Mouse (Mus musculus): Measurements from ENCODE around the gene Fgd4. TPM values are rescaled to one million over a fixed set of nuclear protein-coding genes. Genes with fewer than 3 reads are reported as not detected.
"Not testable (repeated sequence)": the region's sequence is repeated elsewhere in the genome, so short reads cannot be mapped to it uniquely, and the experiment has no call there.

Fgd4 gene
- polyA plus RNA-seq, 1 experiment from 2014 or later, result 2.7 TPM

DNA sequence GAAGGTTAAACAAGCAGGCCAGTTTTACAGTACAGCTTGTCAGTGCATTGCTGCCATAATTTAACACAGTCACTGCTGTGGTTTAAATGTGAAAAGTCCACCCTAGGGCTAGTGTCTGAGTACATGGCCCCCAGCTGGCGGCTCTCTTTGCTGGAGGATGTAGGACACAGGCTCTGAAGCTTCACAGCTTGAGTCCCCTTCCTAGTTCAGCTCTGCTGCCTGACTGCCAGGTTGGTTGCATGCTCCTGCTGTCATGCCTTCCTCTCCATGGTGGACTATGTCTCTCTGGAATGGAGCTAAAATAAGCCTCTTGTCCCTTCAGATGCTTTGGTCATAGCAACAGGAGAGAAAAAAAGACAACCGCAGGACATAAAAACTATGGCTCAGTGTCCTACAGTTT lies 46.3 kb downstream of the Fgd4 start:
- Histone ChIP-seq H3K36me3 (ENCODE audit: control insufficient read depth, insufficient read depth) (no peaks in the 10 kb centered on the region), H3K27ac (ENCODE audit: low read length) (no peak overlapping the region), H3K4me2 (ENCODE audit: low read depth, low read length) (no peak overlapping the region), H3K4me3 (ENCODE audit: low read depth, low read length) (no peak overlapping the region), H3K9me3 (replicated peaks; ENCODE audit: control insufficient read depth, low read length) (no peaks in the 10 kb centered on the region), H3K27me3 (ENCODE audit: control insufficient read depth, insufficient read depth, low read depth, low read length) (no peaks in the 10 kb centered on the region), H3K9ac (ENCODE audit: low read depth, low read length) (no peak overlapping the region), H3K4me1 (ENCODE audit: control insufficient read depth, low read depth, low read length) (no peaks in the 10 kb centered on the region)
- WGBS (ENCODE audit: insufficient replicate concordance), result 61% methylated on average over 2 of the region's 2 CpGs
- no peak for ATAC-seq (ENCODE audit: low read depth)

DNA sequence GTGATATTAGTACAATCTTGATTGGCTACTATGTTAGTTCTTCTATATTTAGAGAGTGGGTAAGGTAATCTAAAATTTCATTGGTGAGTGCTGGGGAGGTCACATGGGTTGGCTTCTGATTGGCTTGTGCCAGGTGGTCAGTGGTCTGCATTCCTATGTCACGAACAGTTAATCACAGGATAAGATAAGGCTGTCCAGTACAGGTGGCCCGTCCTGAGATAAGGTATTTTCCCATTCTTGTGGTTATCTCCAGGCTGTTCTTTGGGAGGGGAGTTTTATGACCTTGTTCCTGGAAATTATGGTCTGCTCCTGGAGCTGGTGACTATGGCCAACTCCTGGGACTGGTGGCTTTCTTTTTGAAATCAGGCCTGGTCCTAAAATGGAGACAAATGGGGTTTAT lies 48.2 kb downstream of the Fgd4 start:
- H3K9me3 ChIP-seq (replicated peaks; ENCODE audit: control insufficient read depth, low read length), result no peaks in the 10 kb centered on the region
- H3K27me3 ChIP-seq (ENCODE audit: control insufficient read depth, insufficient read depth, low read depth, low read length), result no peaks in the 10 kb centered on the region
- H3K27ac ChIP-seq (ENCODE audit: low read length), result no peak overlapping the region
- ATAC-seq (ENCODE audit: low read depth), result no peak
- no peaks in the 10 kb centered on the region for H3K36me3 ChIP-seq (ENCODE audit: control insufficient read depth, insufficient read depth)
- no peak overlapping the region for H3K4me2 ChIP-seq (ENCODE audit: low read depth, low read length)
- no peaks in the 10 kb centered on the region for H3K4me1 ChIP-seq (ENCODE audit: control insufficient read depth, low read depth, low read length)
- no peak overlapping the region for H3K4me3 ChIP-seq (ENCODE audit: low read depth, low read length)
- H3K9ac ChIP-seq (ENCODE audit: low read depth, low read length), result no peak overlapping the region
- 43% methylated on average over 2 of the region's 2 CpGs for WGBS (ENCODE audit: insufficient replicate concordance)

DNA sequence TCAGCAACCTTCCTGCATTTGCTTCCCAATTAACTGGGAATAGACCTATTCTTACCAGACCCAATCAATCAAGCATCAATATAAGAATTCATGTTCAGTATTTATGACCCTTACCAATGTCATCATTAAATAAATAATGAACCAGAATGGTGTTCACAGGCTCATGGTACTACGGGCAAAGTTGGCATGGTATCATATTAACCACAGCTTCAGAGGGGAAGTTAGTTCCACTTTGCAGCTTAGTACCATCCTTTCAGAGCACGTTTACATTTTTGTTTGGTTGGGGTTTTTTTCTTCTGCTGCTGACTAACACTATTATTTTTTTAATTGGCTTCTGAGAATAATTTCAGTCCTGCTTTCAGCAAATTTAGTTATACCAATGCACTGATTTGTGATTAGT lies 51.2 kb downstream of the Fgd4 start:
- Histone ChIP-seq H3K27me3 (ENCODE audit: control insufficient read depth, insufficient read depth, low read depth, low read length) (no peaks in the 10 kb centered on the region), H3K9me3 (replicated peaks; ENCODE audit: control insufficient read depth, low read length) (no peaks in the 10 kb centered on the region), H3K27ac (ENCODE audit: low read length) (no peak overlapping the region), H3K4me3 (ENCODE audit: low read depth, low read length) (no peak overlapping the region), H3K36me3 (ENCODE audit: control insufficient read depth, insufficient read depth) (no peaks in the 10 kb centered on the region), H3K4me2 (ENCODE audit: low read depth, low read length) (no peak overlapping the region), H3K4me1 (ENCODE audit: control insufficient read depth, low read depth, low read length) (no peaks in the 10 kb centered on the region), H3K9ac (ENCODE audit: low read depth, low read length) (no peak overlapping the region)
- WGBS (ENCODE audit: insufficient replicate concordance), result 53% methylated on average over 2 of the region's 2 CpGs
- ATAC-seq (ENCODE audit: low read depth), result no peak

DNA sequence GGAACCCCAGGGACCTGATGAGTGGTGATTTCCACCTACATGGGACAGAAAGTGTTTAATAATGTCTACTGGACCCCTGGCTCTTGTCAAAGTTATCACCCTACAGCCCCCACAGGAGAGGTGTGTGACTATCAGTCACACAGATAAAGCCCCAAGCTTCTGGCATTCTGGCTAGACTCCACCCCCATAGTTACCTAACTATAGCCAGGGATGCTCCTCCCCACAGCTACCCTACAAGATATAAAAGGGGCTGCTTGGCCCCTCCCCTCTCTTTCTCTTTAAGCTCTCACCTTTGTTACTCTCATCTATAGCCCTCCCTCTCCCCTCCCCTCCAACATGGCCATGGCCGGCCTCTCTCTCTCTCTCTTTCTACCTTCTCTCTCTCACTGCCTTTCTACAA lies 53.7 kb downstream of the Fgd4 start:
- H3K36me3 ChIP-seq (ENCODE audit: control insufficient read depth, insufficient read depth), result no peaks in the 10 kb centered on the region
- ATAC-seq (ENCODE audit: low read depth), result no peak
- no peaks in the 10 kb centered on the region for H3K9me3 ChIP-seq (replicated peaks; ENCODE audit: control insufficient read depth, low read length)
- H3K27me3 ChIP-seq (ENCODE audit: control insufficient read depth, insufficient read depth, low read depth, low read length), result no peaks in the 10 kb centered on the region
- no peak overlapping the region for H3K9ac ChIP-seq (ENCODE audit: low read depth, low read length)
- H3K4me1 ChIP-seq (ENCODE audit: control insufficient read depth, low read depth, low read length), result no peaks in the 10 kb centered on the region
- H3K27ac ChIP-seq (ENCODE audit: low read length), result no peak overlapping the region
- H3K4me3 ChIP-seq (ENCODE audit: low read depth, low read length), result no peak overlapping the region
- 64% methylated on average over 1 of the region's 1 CpGs for WGBS (ENCODE audit: insufficient replicate concordance)
- H3K4me2 ChIP-seq (ENCODE audit: low read depth, low read length), result no peak overlapping the region

DNA sequence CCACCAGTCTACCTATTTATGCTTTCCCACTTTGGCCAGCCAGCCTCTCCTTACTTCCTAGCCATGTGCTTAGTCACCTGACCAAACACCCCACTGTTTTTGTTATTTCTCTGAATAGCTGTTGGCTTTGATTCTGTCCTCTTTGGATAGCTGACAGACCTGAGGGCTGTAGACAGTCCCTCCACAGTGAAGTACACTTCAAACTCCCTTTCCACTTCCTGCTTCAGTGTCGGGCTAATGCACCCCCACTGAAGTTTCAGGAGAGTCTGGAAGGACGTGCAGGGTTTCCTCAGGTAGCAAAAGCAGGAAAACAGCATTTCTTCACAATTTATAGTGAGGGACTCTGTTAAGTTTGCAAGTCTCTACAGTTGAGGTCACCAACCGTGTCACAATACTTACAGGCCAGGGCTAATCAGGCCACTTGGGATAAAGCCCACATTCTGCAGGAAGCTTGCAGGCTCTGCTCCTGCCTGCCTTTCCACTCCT lies 57.4 kb downstream of the Fgd4 start:
- Histone ChIP-seq H3K36me3 (ENCODE audit: control insufficient read depth, insufficient read depth) (no peaks in the 10 kb centered on the region), H3K27ac (ENCODE audit: low read length) (no peak overlapping the region), H3K4me2 (ENCODE audit: low read depth, low read length) (no peak overlapping the region), H3K27me3 (ENCODE audit: control insufficient read depth, insufficient read depth, low read depth, low read length) (no peaks in the 10 kb centered on the region), H3K9ac (ENCODE audit: low read depth, low read length) (no peak overlapping the region), H3K4me1 (ENCODE audit: control insufficient read depth, low read depth, low read length) (no peaks in the 10 kb centered on the region), H3K4me3 (ENCODE audit: low read depth, low read length) (no peak overlapping the region), H3K9me3 (replicated peaks; ENCODE audit: control insufficient read depth, low read length) (no peaks in the 10 kb centered on the region)
- ATAC-seq (ENCODE audit: low read depth), result no peak
- 41% methylated on average over 3 of the region's 3 CpGs for WGBS (ENCODE audit: insufficient replicate concordance)

DNA sequence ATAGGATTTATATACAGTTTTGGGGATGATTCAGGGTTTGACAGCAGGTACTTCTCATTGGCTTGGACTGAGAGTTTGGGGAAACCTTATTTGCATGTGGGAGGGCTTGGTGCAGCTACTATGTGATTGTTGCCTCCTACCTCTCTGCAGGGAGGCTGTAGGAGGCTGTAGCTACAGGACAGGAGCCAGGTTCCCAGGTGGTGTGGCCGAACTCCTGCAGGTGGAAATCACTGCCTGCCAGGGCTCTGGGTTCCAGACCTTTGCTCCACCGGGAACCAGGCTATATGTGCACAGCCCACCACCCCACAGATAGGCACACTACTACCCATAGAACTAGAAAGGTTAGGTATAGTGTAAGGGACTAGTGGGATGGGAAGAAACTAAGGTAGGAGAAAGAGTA lies 61.0 kb downstream of the Fgd4 start:
- H3K27ac ChIP-seq (ENCODE audit: low read length); H3K4me1 ChIP-seq (ENCODE audit: control insufficient read depth, low read depth, low read length); H3K36me3 ChIP-seq (ENCODE audit: control insufficient read depth, insufficient read depth); ATAC-seq (ENCODE audit: low read depth); H3K4me3 ChIP-seq (ENCODE audit: low read depth, low read length); H3K27me3 ChIP-seq (ENCODE audit: control insufficient read depth, insufficient read depth, low read depth, low read length); H3K9me3 ChIP-seq (replicated peaks; ENCODE audit: control insufficient read depth, low read length); H3K9ac ChIP-seq (ENCODE audit: low read depth, low read length); H3K4me2 ChIP-seq (ENCODE audit: low read depth, low read length): not testable (repeated sequence)
- 56% methylated on average over 2 of the region's 2 CpGs for WGBS (ENCODE audit: insufficient replicate concordance)

DNA sequence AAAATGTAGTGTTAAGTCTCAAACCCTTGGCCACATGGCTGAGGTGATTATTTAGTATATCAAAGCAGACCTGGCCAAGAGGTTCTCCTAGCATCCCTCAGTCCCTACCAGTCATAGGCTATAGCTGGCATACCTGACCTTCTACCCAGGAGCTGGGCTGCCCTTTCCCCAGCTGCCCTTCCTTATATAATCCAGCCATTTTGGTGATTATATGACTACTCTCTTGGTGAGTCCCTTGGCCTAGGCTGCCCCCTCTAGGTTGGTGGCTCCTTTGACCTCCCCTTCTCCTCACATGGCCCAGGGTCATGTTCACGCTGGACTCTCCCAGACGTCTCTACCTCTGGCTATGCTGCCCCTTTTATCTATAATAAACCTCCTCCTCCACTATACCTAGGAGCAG lies 65.1 kb downstream of the Fgd4 start:
- H3K9ac ChIP-seq (ENCODE audit: low read depth, low read length), result no peak overlapping the region
- ATAC-seq (ENCODE audit: low read depth), result no peak
- H3K4me2 ChIP-seq (ENCODE audit: low read depth, low read length), result no peak overlapping the region
- H3K27ac ChIP-seq (ENCODE audit: low read length), result no peak overlapping the region
- H3K36me3 ChIP-seq (ENCODE audit: control insufficient read depth, insufficient read depth), result no peaks in the 10 kb centered on the region
- WGBS (ENCODE audit: insufficient replicate concordance), result 69% methylated on average over 2 of the region's 2 CpGs
- no peak overlapping the region for H3K4me3 ChIP-seq (ENCODE audit: low read depth, low read length)
- H3K9me3 ChIP-seq (replicated peaks; ENCODE audit: control insufficient read depth, low read length), result no peaks in the 10 kb centered on the region
- no peaks in the 10 kb centered on the region for H3K27me3 ChIP-seq (ENCODE audit: control insufficient read depth, insufficient read depth, low read depth, low read length)
- H3K4me1 ChIP-seq (ENCODE audit: control insufficient read depth, low read depth, low read length), result no peaks in the 10 kb centered on the region

DNA sequence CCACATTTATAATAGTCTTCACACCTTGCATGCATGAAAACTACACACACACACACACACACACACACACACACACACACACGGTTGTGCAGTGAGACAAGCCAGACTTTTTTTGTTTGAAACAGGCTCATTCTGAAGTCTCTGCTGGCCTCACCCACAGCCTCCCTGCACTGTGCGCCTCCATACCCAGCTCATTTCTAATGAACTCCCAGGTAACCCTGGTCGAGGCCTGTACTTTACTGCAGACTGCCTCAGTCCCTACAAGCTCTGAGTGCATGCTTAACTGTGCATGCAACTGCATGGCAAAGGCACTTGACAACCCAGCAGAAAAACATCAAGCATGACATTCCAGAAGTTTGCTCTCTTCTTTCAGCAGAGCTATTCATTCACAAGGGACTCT lies 72.3 kb downstream of the Fgd4 start:
- ATAC-seq (ENCODE audit: low read depth), result no peak
- no peak overlapping the region for H3K27ac ChIP-seq (ENCODE audit: low read length)
- H3K4me2 ChIP-seq (ENCODE audit: low read depth, low read length), result no peak overlapping the region
- H3K4me1 ChIP-seq (ENCODE audit: control insufficient read depth, low read depth, low read length), result no peaks in the 10 kb centered on the region
- no peaks in the 10 kb centered on the region for H3K36me3 ChIP-seq (ENCODE audit: control insufficient read depth, insufficient read depth)
- 55% methylated on average over 3 of the region's 3 CpGs for WGBS (ENCODE audit: insufficient replicate concordance)
- H3K9ac ChIP-seq (ENCODE audit: low read depth, low read length), result no peak overlapping the region
- no peaks in the 10 kb centered on the region for H3K9me3 ChIP-seq (replicated peaks; ENCODE audit: control insufficient read depth, low read length)
- no peak overlapping the region for H3K4me3 ChIP-seq (ENCODE audit: low read depth, low read length)
- no peaks in the 10 kb centered on the region for H3K27me3 ChIP-seq (ENCODE audit: control insufficient read depth, insufficient read depth, low read depth, low read length)

DNA sequence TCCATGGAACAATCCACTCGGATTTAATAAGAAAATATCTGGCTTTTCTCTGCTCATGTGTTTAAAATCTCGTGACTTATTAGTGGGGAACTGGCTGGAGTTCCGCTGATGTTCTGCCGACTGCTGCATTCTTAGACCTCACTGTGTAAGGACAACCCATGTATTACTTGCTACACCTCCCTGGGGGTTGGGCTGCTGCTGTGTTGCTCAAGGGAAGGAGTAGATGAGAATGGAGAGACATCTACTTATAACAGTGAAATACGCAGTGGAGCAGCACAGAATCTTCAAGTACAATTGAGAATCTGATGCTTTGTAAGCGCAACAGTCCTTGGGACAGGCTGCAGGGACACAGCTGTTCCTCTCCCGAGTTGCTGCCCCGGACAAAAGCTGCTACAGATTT lies 73.1 kb downstream of the Fgd4 start:
- no peak overlapping the region for H3K4me2 ChIP-seq (ENCODE audit: low read depth, low read length)
- WGBS (ENCODE audit: insufficient replicate concordance), result 59% methylated on average over 8 of the region's 8 CpGs
- peak overlapping the region; percentile 11; the same call in 1 of the 2 replicates for H3K4me3 ChIP-seq (ENCODE audit: low read depth, low read length)

More for the DNA sequence above, 73.1 kb downstream of the Fgd4 start:
- Histone ChIP-seq H3K9me3 (replicated peaks; ENCODE audit: control insufficient read depth, low read length) (no peaks in the 10 kb centered on the region), H3K9ac (ENCODE audit: low read depth, low read length) (no peak overlapping the region), H3K4me1 (ENCODE audit: control insufficient read depth, low read depth, low read length) (no peaks in the 10 kb centered on the region), H3K27ac (ENCODE audit: low read length) (0 out of 2 replicates have a peak overlapping the region, but pooled peaks have one; percentile 37), H3K27me3 (ENCODE audit: control insufficient read depth, insufficient read depth, low read depth, low read length) (no peaks in the 10 kb centered on the region), H3K36me3 (ENCODE audit: control insufficient read depth, insufficient read depth) (no peaks in the 10 kb centered on the region)
- ATAC-seq (ENCODE audit: low read depth), result peak; percentile 30; the same call in 1 of the 2 replicates
